Mouse (Mus musculus) brown adipose tissue, adult 24 weeks (tissue): ENCODE results near the gene Pax6. TPM values are rescaled to one million over a fixed set of nuclear protein-coding genes. Genes with fewer than 3 reads are reported as not detected.

Source experiments
- H3K27ac ChIP-seq: fragments of 200-500 bp; replicated peaks from 2 replicates; pipeline ENCODE4 v1.5.1; 2012; ENCODE audit warnings: low read depth, mild to moderate bottlenecking, low read length
- H3K4me1 ChIP-seq: fragments of 200-500 bp; 2 replicates; pipeline ENCODE4 v1.6.1; 2012; ENCODE audit warnings: low read length, mixed read lengths; ENCODE audit not compliant: control insufficient read depth, insufficient read depth, insufficient read length
- H3K4me3 ChIP-seq: fragments of 200-500 bp; 2 replicates; pipeline ENCODE4 v1.5.1; 2012; ENCODE audit warnings: low read depth, mild to moderate bottlenecking, low read length, moderate library complexity; ENCODE audit not compliant: insufficient read depth
- polyA plus RNA-seq: library from polyadenylated mRNA; stranded (reverse); fragments of >200 nt; gene quantifications from 2 replicates; pipeline ENCODE4 v1.2.4, GENCODE M21; 2012; ENCODE audit not compliant: missing spikeins, insufficient read depth, insufficient read length

Gene Pax6
- polyA plus RNA-seq, 1 experiment: not detected

DNA sequence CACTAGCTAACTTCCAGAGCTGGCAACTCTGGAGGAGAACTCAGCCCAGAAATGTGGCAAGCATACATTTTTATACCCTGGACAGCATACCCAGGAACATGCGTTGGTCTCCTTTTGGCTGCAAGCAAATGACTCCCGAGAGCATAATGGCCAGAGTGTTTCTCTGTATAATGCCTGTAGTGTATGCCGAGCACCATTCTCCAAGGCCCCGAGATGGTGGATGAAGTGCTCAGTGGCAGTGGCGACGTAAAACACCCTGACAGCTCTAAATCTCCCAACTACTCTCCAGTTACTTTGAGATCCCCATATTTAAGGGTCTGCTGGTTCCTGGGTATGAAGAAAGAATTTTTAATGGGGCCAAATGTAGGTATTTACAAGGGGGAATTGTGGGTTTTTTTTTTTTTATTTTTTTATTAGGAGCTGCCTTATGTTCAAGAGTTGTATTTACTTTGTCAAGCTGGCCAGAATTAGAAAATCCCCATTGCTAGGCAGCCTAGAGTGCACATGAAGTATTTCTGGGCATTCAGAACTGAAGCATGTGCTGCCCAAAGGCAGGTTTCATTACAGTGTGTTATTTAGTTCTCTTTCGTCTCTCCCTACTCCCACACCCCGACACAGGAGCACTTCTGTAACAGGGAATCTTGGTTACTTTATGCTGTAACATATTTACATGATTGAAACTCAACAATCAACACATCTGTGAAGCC lies 46.9 kb downstream of the Pax6 start:
- no peaks in the 10 kb centered on the region for H3K4me1 ChIP-seq
- H3K27ac ChIP-seq: no peak overlapping the region
- H3K4me3 ChIP-seq: no peak overlapping the region

- Histone ChIP-seq H3K27ac (no peak overlapping the region), H3K4me1 (peaks cover 3% of the 10 kb centered on the region; the same call in 1 of the 2 replicates), H3K4me3 (no peak overlapping the region)
These were observed 58.0 kb downstream of the Pax6 start for GRCm38 (mm10) chr2:105726657-105727056.

DNA sequence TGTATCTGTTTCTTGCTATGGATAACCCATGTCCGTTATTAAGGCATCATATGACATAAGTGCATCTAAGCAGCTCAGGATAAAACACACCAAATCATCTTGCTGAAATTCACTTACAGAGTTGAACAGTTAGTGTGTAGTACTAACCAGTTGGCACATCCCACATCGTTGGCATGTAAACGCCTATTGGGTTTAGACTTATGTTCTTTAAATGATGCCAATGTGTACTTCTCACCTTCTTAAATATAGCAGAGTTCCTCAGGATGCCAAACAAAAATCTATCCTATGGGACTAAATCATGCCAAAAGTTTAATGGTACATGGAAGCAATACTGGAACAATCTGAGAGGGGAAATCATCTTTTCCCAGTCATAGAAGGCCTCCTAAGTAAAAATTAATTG lies 62.0 kb downstream of the Pax6 start:
- Histone ChIP-seq H3K4me1 (peaks cover 3% of the 10 kb centered on the region; the same call in 1 of the 2 replicates), H3K27ac (no peak overlapping the region)

GRCm38 (mm10) chr2:105736166-105736565 lies 67.5 kb downstream of the Pax6 start:
- no peaks in the 10 kb centered on the region for H3K4me1 ChIP-seq
- no peak overlapping the region for H3K27ac ChIP-seq
- H3K4me3 ChIP-seq: no peak overlapping the region

More for the DNA sequence above, 62.0 kb downstream of the Pax6 start:
- no peak overlapping the region for H3K4me3 ChIP-seq

DNA sequence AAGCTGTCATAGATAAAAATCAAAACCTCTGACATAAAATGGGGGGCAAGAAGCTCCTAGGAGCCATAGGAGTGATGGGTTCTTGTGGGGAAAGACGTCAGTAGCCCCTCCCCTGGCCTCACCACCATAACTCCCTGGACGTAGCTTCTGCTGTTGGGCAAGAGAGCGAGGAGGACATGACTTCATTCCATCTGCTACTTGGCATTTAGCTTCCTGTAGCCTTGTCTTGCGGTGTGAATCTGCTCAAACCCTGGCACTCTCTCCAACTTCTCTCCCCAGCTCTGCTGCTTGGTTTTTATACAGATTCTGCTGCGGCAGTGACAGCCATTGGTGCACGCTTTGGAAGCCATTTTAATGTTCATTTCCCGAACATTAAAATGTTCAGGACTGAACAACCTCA lies 78.2 kb downstream of the Pax6 start:
- Histone ChIP-seq H3K4me3 (no peak overlapping the region), H3K4me1 (no peaks in the 10 kb centered on the region)

More for the DNA sequence above, 78.2 kb downstream of the Pax6 start:
- H3K27ac ChIP-seq: no peak overlapping the region

Other genes starting within 250 kb of the Pax6 start
- 10.1 and 14.4 TPM in 2 replicates for gene Elp4, start 235.7 kb downstream of the Pax6 start, polyA plus RNA-seq
- gene Immp1l, start 235.7 kb downstream of the Pax6 start, polyA plus RNA-seq: 118 and 133 TPM in 2 replicates